Mouse (Mus musculus): ENCODE results near the gene Numa1. TPM values are rescaled to one million over a fixed set of nuclear protein-coding genes. Genes with fewer than 3 reads are reported as not detected.
"Not testable (repeated sequence)": the region's sequence is repeated elsewhere in the genome, so short reads cannot be mapped to it uniquely, and the experiment has no call there.

Numa1 gene
- total RNA-seq, 2 experiments from 2014 or later = 153 to 161 TPM

- no peak for DNase-seq
Observed at GRCm38 (mm10) chr7:102042314-102042713, 108.4 kb downstream of the Numa1 start.

- DNase-seq = not testable (repeated sequence)
Observed at GRCm38 (mm10) chr7:102048524-102048923, 114.6 kb downstream of the Numa1 start.

GRCm38 (mm10) chr7:102061353-102061752, 127.4 kb downstream of the Numa1 start:
- DNase-seq = no peak

GRCm38 (mm10) chr7:102062203-102062602, 128.3 kb downstream of the Numa1 start:
- no peak for DNase-seq

GRCm38 (mm10) chr7:102063891-102064290, 130.0 kb downstream of the Numa1 start:
- DNase-seq = no peak

Other genes starting within 250 kb of the Numa1 start
- gene Phox2a, start 115.8 kb upstream of the Numa1 start, total RNA-seq (2021) = 10 to 100 TPM; 17.3 to 19.4 TPM
- gene Inppl1, start 95.9 kb upstream of the Numa1 start, total RNA-seq (2021) = 10 to 100 TPM; 81.8 to 82.2 TPM
- gene Folr2, start 76.9 kb upstream of the Numa1 start, total RNA-seq (2021) = 1 to 10 TPM; 2.1 to 7.1 TPM
- gene Anapc15, start 70.4 kb upstream of the Numa1 start, total RNA-seq (2021) = 10 to 100 TPM; 27.4 to 33.2 TPM
- 1 to 10 TPM in 1 of 2 experiments, not detected in 1; 4.9 TPM for gene Folr1, start 63.3 kb upstream of the Numa1 start, total RNA-seq (2021)
- gene Lamtor1, start 28.2 kb upstream of the Numa1 start, total RNA-seq (2021) = 100 to 1,000 TPM in 1 of 2 experiments, 10 to 100 TPM in 1; 99.1 to 110 TPM
- not detected for gene Tomt, start 27.8 kb upstream of the Numa1 start, total RNA-seq (2021)
- gene Lrrc51, start 216 bp upstream of the Numa1 start, total RNA-seq (2021) = 10 to 100 TPM; 13.8 to 14.9 TPM
- 1 to 10 TPM; 7.6 to 9.6 TPM for gene Il18bp, start 84.6 kb downstream of the Numa1 start, total RNA-seq (2021)
- 10 to 100 TPM; 33.0 to 38.6 TPM for gene Rnf121, start 131.4 kb downstream of the Numa1 start, total RNA-seq (2021)
- gene Xndc1, start 131.4 kb downstream of the Numa1 start, total RNA-seq (2021) = 10 to 100 TPM in 1 of 2 experiments, 1 to 10 TPM in 1; 9.7 to 12.2 TPM
- gene Xntrpc, start 131.6 kb downstream of the Numa1 start, total RNA-seq (2021) = 1 to 10 TPM in 1 of 2 experiments, under 1 TPM in 1; 0.70 to 1.0 TPM
- under 1 TPM in 1 of 2 experiments, not detected in 1; 0.46 TPM for gene Trpc2, start 149.0 kb downstream of the Numa1 start, total RNA-seq (2021)
- gene Art1, start 167.6 kb downstream of the Numa1 start, total RNA-seq (2021) = not detected
- not detected for gene Art5, start 175.4 kb downstream of the Numa1 start, total RNA-seq (2021)
- gene Chrna10, start 182.7 kb downstream of the Numa1 start, total RNA-seq (2021) = not detected